Mouse (Mus musculus) lung, postnatal 0 days (tissue): Measurements from ENCODE around the gene S1pr2. TPM values are rescaled to one million over a fixed set of nuclear protein-coding genes. Genes with fewer than 3 reads are reported as not detected.

ENCODE experiments used
- ATAC-seq: fragments of 200-750 bp; cut with Nextera tagmentation; 2 replicates; pipeline ENCODE4 v1.8.0; 2017; ENCODE audit warnings: moderate library complexity
- DNase-seq: peaks from one replicate; pipeline ENCODE4 v3.0.0-alpha.2; 2016; ENCODE audit warnings: low spot score
- H3K27ac ChIP-seq: fragments of 300-500 bp; sonication (generic); 2 replicates; pipeline ENCODE4 v1.5.1; 2014; ENCODE audit warnings: antibody characterized with exemption, mild to moderate bottlenecking, low read length, mixed read lengths
- H3K27me3 ChIP-seq: fragments of 300-500 bp; sonication (generic); replicated peaks from 2 replicates; pipeline ENCODE4 v1.6.1; 2014; ENCODE audit warnings: low read length, mixed read lengths; ENCODE audit not compliant: insufficient read depth
- H3K36me3 ChIP-seq: fragments of 300-500 bp; sonication (generic); 2 replicates; pipeline ENCODE4 v1.6.1; 2014; ENCODE audit warnings: low read length, mixed read lengths; ENCODE audit not compliant: insufficient read depth
- H3K4me1 ChIP-seq: fragments of 300-500 bp; sonication (generic); 2 replicates; pipeline ENCODE4 v1.6.1; 2014; ENCODE audit warnings: antibody characterized with exemption, low read depth, low read length, mixed read lengths; ENCODE audit not compliant: insufficient read depth
- H3K4me2 ChIP-seq: fragments of 300-500 bp; sonication (generic); replicated peaks from 2 replicates; pipeline ENCODE4 v1.6.1; 2014; ENCODE audit warnings: low read depth, mild to moderate bottlenecking, low read length, moderate library complexity, mixed read lengths
- H3K4me3 ChIP-seq: fragments of 300-500 bp; sonication (generic); 2 replicates; pipeline ENCODE4 v1.5.1; 2014; ENCODE audit warnings: low read depth, low read length
- H3K9ac ChIP-seq: fragments of 300-500 bp; sonication (generic); replicated peaks from 2 replicates; pipeline ENCODE4 v1.6.1; 2014; ENCODE audit warnings: low read depth, mild to moderate bottlenecking
- H3K9me3 ChIP-seq: fragments of 300-500 bp; sonication (generic); 2 replicates; pipeline ENCODE4 v1.6.1; 2016; ENCODE audit warnings: low read length, mixed read lengths
- CTCF ChIP-seq: IDR thresholded peaks from 2 replicates; pipeline ENCODE4 v1.5.1; 2016; ENCODE audit warnings: antibody characterized with exemption, mild to moderate bottlenecking
- EP300 ChIP-seq: IDR thresholded peaks from 2 replicates; pipeline ENCODE4 v1.6.1; 2016; ENCODE audit warnings: antibody characterized with exemption, mild to moderate bottlenecking, control low read depth
- WGBS: fragments of 180-500 bp; shearing (Covaris S2); extraction: QIAGEN DNeasy Blood & Tissue Kit; methylation state at CpG from one replicate; pipeline ENCODE4 v1.1.7; 2014; 5-methylcytosine and 5-hydroxymethylcytosine counted together
- microRNA-seq: library from miRNA; unstranded; fragments of <30 nt; microRNA quantifications from one replicate; pipeline ENCODE4, GENCODE M21; 2016
- polyA plus RNA-seq: library from polyadenylated mRNA; unstranded; fragments of >200 nt; fragmentation: Nextera tagmentation; extraction: Ambion mirVana; gene quantifications from 2 replicates; pipeline ENCODE4 v1.2.1, GENCODE M21; 2015

The S1pr2 gene
- polyA plus RNA-seq, 1 experiment from 2014 or later, result 62.3 TPM

GRCm38 (mm10) chr9:20944697-20945370, 31.7 kb downstream of the S1pr2 start:
- Histone ChIP-seq H3K27ac (no peak overlapping the region), H3K9ac (no peak overlapping the region), H3K9me3 (no peaks in the 10 kb centered on the region), H3K36me3 (peaks cover 11% of the 10 kb centered on the region; the same call in 1 of the 2 replicates), H3K4me1 (no peaks in the 10 kb centered on the region; the same call in 1 of the 2 replicates), H3K27me3 (no peaks in the 10 kb centered on the region), H3K4me2 (no peak overlapping the region), H3K4me3 (no peak overlapping the region)
- DNase-seq (no peak), ATAC-seq (no peak)
- 41% methylated on average over 4 of the region's 4 CpGs for WGBS
- TF ChIP-seq CTCF (no peak), EP300 (no peak)

GRCm38 (mm10) chr9:20943911-20944310, 32.7 kb downstream of the S1pr2 start:
- TF ChIP-seq EP300, result no peak
- TF ChIP-seq CTCF, result peak; percentile 25
- Histone ChIP-seq H3K9me3 (no peaks in the 10 kb centered on the region), H3K4me1 (no peaks in the 10 kb centered on the region; the same call in 1 of the 2 replicates), H3K4me2 (no peak overlapping the region), H3K27me3 (no peaks in the 10 kb centered on the region), H3K27ac (no peak overlapping the region), H3K4me3 (no peak overlapping the region), H3K9ac (no peak overlapping the region), H3K36me3 (peaks cover 19% of the 10 kb centered on the region; the same call in 1 of the 2 replicates)
- ATAC-seq, result no peak
- WGBS, result 25% methylated on average over 2 of the region's 2 CpGs
- DNase-seq, result no peak

GRCm38 (mm10) chr9:20943396-20943795, 33.2 kb downstream of the S1pr2 start:
- ATAC-seq, result peak; percentile 72
- TF ChIP-seq CTCF (peak; percentile 34; the same call in 1 of the 2 replicates), EP300 (no peak)
- Histone ChIP-seq H3K36me3 (peaks cover 23% of the 10 kb centered on the region), H3K27ac (no peak overlapping the region), H3K4me1 (no peaks in the 10 kb centered on the region; the same call in 1 of the 2 replicates), H3K9ac (no peak overlapping the region), H3K9me3 (no peaks in the 10 kb centered on the region), H3K27me3 (no peaks in the 10 kb centered on the region), H3K4me2 (no peak overlapping the region), H3K4me3 (no peak overlapping the region)
- 89% methylated on average over 7 of the region's 7 CpGs for WGBS
- peak; percentile 41 for DNase-seq

- no peak overlapping the region for H3K4me2 ChIP-seq
- WGBS, result 89% methylated on average over 3 of the region's 3 CpGs
- peaks cover 50% of the 10 kb centered on the region for H3K36me3 ChIP-seq
- H3K9me3 ChIP-seq, result no peaks in the 10 kb centered on the region
- H3K9ac ChIP-seq, result no peak overlapping the region
- H3K4me1 ChIP-seq, result no peaks in the 10 kb centered on the region
- no peak for TF ChIP-seq EP300
- TF ChIP-seq CTCF, result no peak
- H3K27ac ChIP-seq, result no peak overlapping the region
- no peaks in the 10 kb centered on the region for H3K27me3 ChIP-seq
- ATAC-seq (no peak), DNase-seq (no peak)
- no peak overlapping the region for H3K4me3 ChIP-seq
These were observed 53.3 kb downstream of the S1pr2 start for GRCm38 (mm10) chr9:20923258-20923657.

GRCm38 (mm10) chr9:20916160-20916559, 60.4 kb downstream of the S1pr2 start:
- H3K36me3 ChIP-seq, result peaks cover 56% of the 10 kb centered on the region
- WGBS, result 81% methylated on average over 4 of the region's 4 CpGs
- peak; percentile 58 for ATAC-seq

More at GRCm38 (mm10) chr9:20916160-20916559, 60.4 kb downstream of the S1pr2 start:
- Histone ChIP-seq H3K4me2 (no peak overlapping the region), H3K9ac (no peak overlapping the region), H3K27ac (no peak overlapping the region), H3K4me1 (no peaks in the 10 kb centered on the region), H3K9me3 (no peaks in the 10 kb centered on the region), H3K4me3 (no peak overlapping the region), H3K27me3 (no peaks in the 10 kb centered on the region)
- TF ChIP-seq EP300, result no peak
- TF ChIP-seq CTCF, result peak; percentile 70
- DNase-seq, result peak; percentile 25

Small RNAs within 50 kb of the gene (microRNA-seq; reads per million reads assigned to microRNA genes)
- not detected for gene Mir7081

Other genes with a start within 250 kb of the S1pr2 start
- 0.36 and 0.55 TPM in 2 replicates for gene Olfm2, start 230.4 kb downstream of the S1pr2 start, polyA plus RNA-seq
- gene Col5a3, start 161.7 kb downstream of the S1pr2 start, polyA plus RNA-seq, result 0.44 and 0.56 TPM in 2 replicates
- gene Rdh8, start 158.3 kb downstream of the S1pr2 start, polyA plus RNA-seq, result not detected in 2 replicates
- 9.3 and 12.3 TPM in 2 replicates for gene A230050P20Rik, start 108.1 kb downstream of the S1pr2 start, polyA plus RNA-seq
- gene Angptl6, start 97.1 kb downstream of the S1pr2 start, polyA plus RNA-seq, result 3.2 and 3.3 TPM in 2 replicates
- gene Ppan, start 88.6 kb downstream of the S1pr2 start, polyA plus RNA-seq, result 20.9 and 22.1 TPM in 2 replicates
- gene Eif3g, start 78.2 kb downstream of the S1pr2 start, polyA plus RNA-seq, result 174 and 177 TPM in 2 replicates
- 14.5 and 15.5 TPM in 2 replicates for gene Dnmt1, start 16.9 kb downstream of the S1pr2 start, polyA plus RNA-seq
- gene Mrpl4, start 26.0 kb upstream of the S1pr2 start, polyA plus RNA-seq, result 112 and 125 TPM in 2 replicates
- gene Icam1, start 39.2 kb upstream of the S1pr2 start, polyA plus RNA-seq, result 236 and 352 TPM in 2 replicates
- gene Icam4, start 52.6 kb upstream of the S1pr2 start, polyA plus RNA-seq, result 3.3 and 3.8 TPM in 2 replicates
- 0.18 and 0.27 TPM in 2 replicates for gene Icam5, start 55.3 kb upstream of the S1pr2 start, polyA plus RNA-seq
- gene Zglp1, start 90.3 kb upstream of the S1pr2 start, polyA plus RNA-seq, result 0.51 TPM in 1 of 2 replicates, not detected in the other
- 0.11 TPM in 1 of 2 replicates, not detected in the other for gene Gm49373, start 96.3 kb upstream of the S1pr2 start, polyA plus RNA-seq
- gene Fdx1l, start 96.8 kb upstream of the S1pr2 start, polyA plus RNA-seq, result 36.7 and 40.9 TPM in 2 replicates
- 0.60 and 0.69 TPM in 2 replicates for gene Gm38431, start 115.2 kb upstream of the S1pr2 start, polyA plus RNA-seq
- gene Raver1, start 115.2 kb upstream of the S1pr2 start, polyA plus RNA-seq, result 15.3 and 16.8 TPM in 2 replicates
- 10.9 and 12.5 TPM in 2 replicates for gene Tyk2, start 154.5 kb upstream of the S1pr2 start, polyA plus RNA-seq
- 165 and 171 TPM in 2 replicates for gene Cdc37, start 173.2 kb upstream of the S1pr2 start, polyA plus RNA-seq
- gene Pde4a, start 188.9 kb upstream of the S1pr2 start, polyA plus RNA-seq, result 3.9 and 4.7 TPM in 2 replicates